ENCODE assay signal across 29 mouse cellular contexts in the genomic region with DNA sequence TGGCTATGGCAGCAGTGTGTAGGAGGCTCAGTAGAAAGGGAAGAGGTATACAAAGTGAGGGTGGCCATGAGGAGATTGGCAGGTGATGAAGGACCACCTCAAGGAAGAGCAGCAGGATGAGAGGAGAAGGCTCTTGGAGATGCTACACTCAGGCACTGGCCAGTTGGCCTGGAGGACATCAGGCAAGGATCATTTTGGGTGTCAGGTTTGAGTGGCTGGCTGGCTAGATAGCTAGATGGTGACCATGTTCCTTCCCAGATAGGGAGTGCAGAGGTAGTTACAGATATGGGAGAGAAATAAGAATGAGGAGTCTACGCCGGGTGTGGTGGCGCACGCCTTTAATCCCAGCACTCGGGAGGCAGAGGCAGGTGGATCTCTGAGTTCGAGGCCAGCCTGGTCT. TPM values are rescaled to one million over a fixed set of nuclear protein-coding genes. Genes with fewer than 3 reads are reported as not detected.
"Had no signal": no experiment of that assay in that cellular context is flagged by ENCODE, and none has a peak within 500 bp of the region (broad histone marks: within the 10 kb centered on the region; RNA-seq: fewer than 3 reads in every experiment).

No protein-coding gene starts in this region.

- H3K4me3 ChIP-seq: kidney, embryonic 15.5 days; limb, embryonic 12.5 days; limb, embryonic 15.5 days; neural tube, embryonic 12.5 days; neural tube, embryonic 15.5 days had no signal

- H3K4me2 ChIP-seq: kidney, embryonic 15.5 days; limb, embryonic 12.5 days; limb, embryonic 15.5 days; midbrain, embryonic 11.5 days; neural tube, embryonic 12.5 days; neural tube, embryonic 15.5 days had no signal

- H3K27ac ChIP-seq: kidney, embryonic 15.5 days; limb, embryonic 12.5 days; limb, embryonic 15.5 days; neural tube, embryonic 12.5 days; neural tube, embryonic 15.5 days; stomach, postnatal 0 days had no signal

- H3K9me3 ChIP-seq: kidney, embryonic 15.5 days; limb, embryonic 12.5 days; limb, embryonic 15.5 days; neural tube, embryonic 12.5 days; neural tube, embryonic 15.5 days had no signal

- H3K27me3 ChIP-seq: kidney, embryonic 15.5 days; limb, embryonic 12.5 days; limb, embryonic 15.5 days; neural tube, embryonic 12.5 days; neural tube, embryonic 15.5 days had no signal

- H3K9ac ChIP-seq: kidney, embryonic 15.5 days; limb, embryonic 12.5 days; limb, embryonic 15.5 days; neural tube, embryonic 12.5 days; neural tube, embryonic 15.5 days had no signal

- ATAC-seq: inflammation-experienced regulatory T-cells, adult 6 months; intestine, embryonic 16.5 days had no signal

- DNase-seq: kidney, adult 2 months; kidney, postnatal 10 days; kidney, postnatal 36 days; left cerebral cortex, postnatal 4 days; lung, adult 2 months; lung, postnatal 14 days; lung, postnatal 4 days; midbrain, embryonic 14.5 days; right cerebral cortex, postnatal 4 days; thymus, adult 2 months; thymus, postnatal 14 days; thymus, postnatal 4 days had no signal

RNA-seq across cellular contexts. Expression of a gene that starts 19.8 kb away (rescaled TPM):
- total RNA-seq: layer of hippocampus, postnatal 10 days; left cerebral cortex, postnatal 4 days had no signal
- polyA plus RNA-seq: inflammation-experienced regulatory T-cells, adult 6 months; midbrain, embryonic 11.5 days had no signal

RNA-seq across cellular contexts. Expression of a gene that starts 26.2 kb away (rescaled TPM):
- total RNA-seq: layer of hippocampus, adult 8-10 months; layer of hippocampus, postnatal 10 days; left cerebral cortex, adult 8-10 months; left cerebral cortex, postnatal 14 days; left cerebral cortex, postnatal 4 days; megakaryocyte progenitor cell, adult 5-6 weeks; megakaryocyte-erythroid progenitor cell, adult 5-6 weeks had no signal
- polyA plus RNA-seq: inflammation-experienced regulatory T-cells, adult 6 months; intestine, embryonic 16.5 days; kidney, embryonic 15.5 days; limb, embryonic 12.5 days; limb, embryonic 15.5 days; lung, adult 2 months; lung, embryonic 16.5 days; midbrain, embryonic 11.5 days; midbrain, embryonic 14.5 days; neural tube, embryonic 12.5 days; neural tube, embryonic 15.5 days; stomach, embryonic 14.5 days; stomach, postnatal 0 days had no signal

RNA-seq across cellular contexts. Expression of a gene that starts 37.8 kb away (rescaled TPM):
- total RNA-seq: megakaryocyte-erythroid progenitor cell, adult 5-6 weeks had no signal
- polyA plus RNA-seq: inflammation-experienced regulatory T-cells, adult 6 months; limb, embryonic 12.5 days had no signal
